Mouse (Mus musculus) E14TG2a.4 (cell line): Measurements from ENCODE around the gene Stxbp5l.

ENCODE experiments used
- H3K27me3 ChIP-seq: 2 replicates; pipeline ENCODE4 v1.6.1; 2014; ENCODE audit warnings: low read length, control low read depth; ENCODE audit not compliant: insufficient read depth
- H3K36me3 ChIP-seq: 2 replicates; pipeline ENCODE4 v1.6.1; 2014; ENCODE audit warnings: low read length, control low read depth; ENCODE audit not compliant: insufficient read depth
- H3K4me1 ChIP-seq: replicated peaks from 2 replicates; pipeline ENCODE4 v1.6.1; 2014; ENCODE audit warnings: low read depth, low read length, control low read depth
- H3K4me3 ChIP-seq: replicated peaks from 2 replicates; pipeline ENCODE4 v1.5.1; 2014; ENCODE audit warnings: mild to moderate bottlenecking, low read length
- H3K9me3 ChIP-seq: 2 replicates; pipeline ENCODE4 v1.6.1; 2014; ENCODE audit warnings: low read length, control low read depth
- CTCF ChIP-seq: conservative IDR thresholded peaks from 2 replicates; pipeline ENCODE4 v1.5.1; 2014; ENCODE audit warnings: low read length
- NANOG ChIP-seq: IDR thresholded peaks from 2 replicates; pipeline ENCODE4 v1.6.1; 2014; ENCODE audit warnings: borderline replicate concordance, low read length, mixed read lengths
- POU5F1 ChIP-seq: IDR thresholded peaks from 2 replicates; pipeline ENCODE4 v1.6.1; 2014; ENCODE audit warnings: low read length, borderline replicate concordance

The Stxbp5l gene

DNA sequence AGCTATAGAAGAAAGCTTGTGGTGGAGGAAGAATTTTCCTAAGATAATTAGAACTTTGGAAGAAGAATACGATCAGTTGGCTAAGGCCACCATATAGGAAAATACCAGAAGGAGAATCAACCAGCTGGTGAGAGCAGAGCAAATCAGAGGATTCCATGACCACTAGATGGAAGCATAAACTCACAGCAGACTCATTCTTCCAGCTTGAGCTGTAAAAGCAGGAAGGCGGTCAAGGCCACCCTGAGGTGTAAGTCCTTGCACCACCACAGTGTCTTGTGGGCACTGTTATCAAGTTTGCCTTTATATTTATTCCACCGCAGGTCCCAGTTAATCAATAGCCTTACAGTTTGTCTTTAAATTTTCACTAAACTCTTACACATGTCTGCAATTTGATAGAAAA lies 275.5 kb downstream of the Stxbp5l start:
- H3K36me3 ChIP-seq = no peaks in the 10 kb centered on the region
- H3K27me3 ChIP-seq = no peaks in the 10 kb centered on the region
- no peaks in the 10 kb centered on the region for H3K9me3 ChIP-seq
- H3K4me1 ChIP-seq = peaks cover 4% of the 10 kb centered on the region; the same call in 1 of the 2 replicates
- H3K4me3 ChIP-seq = no peak overlapping the region
- TF ChIP-seq NANOG = no peak
- TF ChIP-seq CTCF = peak; percentile 28

GRCm38 (mm10) chr16:37108763-37109162 lies 276.0 kb downstream of the Stxbp5l start:
- Histone ChIP-seq H3K27me3 (no peaks in the 10 kb centered on the region), H3K9me3 (no peaks in the 10 kb centered on the region), H3K4me3 (no peak overlapping the region), H3K36me3 (no peaks in the 10 kb centered on the region), H3K4me1 (peaks cover 4% of the 10 kb centered on the region; the same call in 1 of the 2 replicates)
- TF ChIP-seq CTCF (no peak), NANOG (no peak), POU5F1 (no peak)

GRCm38 (mm10) chr16:37094169-37094833 lies 290.5 kb downstream of the Stxbp5l start:
- TF ChIP-seq CTCF = no peak
- TF ChIP-seq POU5F1 = no peak
- no peak for TF ChIP-seq NANOG
- Histone ChIP-seq H3K4me3 (no peak overlapping the region), H3K27me3 (no peaks in the 10 kb centered on the region), H3K9me3 (no peaks in the 10 kb centered on the region), H3K36me3 (peaks cover 28% of the 10 kb centered on the region), H3K4me1 (no peaks in the 10 kb centered on the region)

DNA sequence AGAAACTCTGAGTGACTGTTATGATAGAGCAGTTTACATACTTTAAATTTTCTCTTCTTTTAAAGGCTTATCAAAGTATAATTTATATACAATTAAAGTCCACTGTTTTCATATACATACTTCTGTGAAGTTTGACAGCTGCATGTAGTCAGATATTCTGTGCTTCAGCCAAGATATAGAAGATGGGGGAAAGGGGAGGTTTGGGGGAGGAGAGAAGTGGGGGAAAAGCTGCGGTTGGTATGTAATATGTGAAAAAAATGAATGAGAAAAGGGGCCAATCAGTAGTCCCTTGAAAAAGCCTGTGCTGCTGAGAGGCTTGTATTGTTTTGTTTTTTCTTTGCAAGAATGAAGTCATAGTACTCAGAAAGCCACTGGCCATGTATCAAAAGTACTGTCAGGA lies 295.1 kb downstream of the Stxbp5l start:
- TF ChIP-seq NANOG (no peak), CTCF (no peak), POU5F1 (no peak)
- Histone ChIP-seq H3K9me3 (peaks cover 4% of the 10 kb centered on the region; the same call in 1 of the 2 replicates), H3K4me1 (no peaks in the 10 kb centered on the region), H3K27me3 (no peaks in the 10 kb centered on the region), H3K36me3 (peaks cover 40% of the 10 kb centered on the region), H3K4me3 (no peak overlapping the region)

GRCm38 (mm10) chr16:37072354-37072753 lies 312.4 kb downstream of the Stxbp5l start:
- Histone ChIP-seq H3K27me3 (no peaks in the 10 kb centered on the region), H3K4me3 (no peak overlapping the region), H3K36me3 (peaks cover 47% of the 10 kb centered on the region), H3K4me1 (no peaks in the 10 kb centered on the region), H3K9me3 (no peaks in the 10 kb centered on the region)
- TF ChIP-seq NANOG (no peak), POU5F1 (no peak), CTCF (no peak)
